Mouse (Mus musculus): Measurements from ENCODE around the gene Gm26992.

DNA sequence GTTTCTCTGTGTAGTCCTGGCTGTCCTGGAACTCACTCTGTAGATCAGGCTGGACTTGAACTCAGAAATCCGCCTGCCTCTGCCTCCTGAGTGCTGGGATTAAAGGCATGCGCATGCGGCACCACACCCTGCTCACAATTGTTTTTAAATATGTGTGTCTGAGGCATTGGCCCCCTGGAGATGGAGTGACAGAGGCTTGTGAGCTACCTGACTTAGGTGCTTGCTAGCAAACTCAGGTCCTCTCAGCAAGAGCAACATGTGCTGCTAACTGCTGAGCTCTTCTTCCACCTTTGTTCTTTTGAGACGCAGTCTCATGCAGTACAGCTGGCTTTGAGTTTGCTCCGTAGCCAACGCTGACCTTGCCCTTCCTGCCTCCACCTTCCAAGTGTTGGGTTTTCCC is 31.0 kb downstream of the Gm26992 start:
- no peak for TF ChIP-seq CTCF (IDR thresholded peaks at IDR 0.05; ENCODE audit: low read depth, low read length)
- TF ChIP-seq POLR2A (IDR thresholded peaks at IDR 0.05; ENCODE audit: borderline replicate concordance, low read depth, low read length), result no peak
